Mouse (Mus musculus) ES-E14 (cell line): ENCODE measurements around the gene Mrpl24.

Experiments
- HCFC1 ChIP-seq: IDR thresholded peaks from 2 replicates; pipeline ENCODE4 v1.6.1; 2012; ENCODE audit warnings: low read length, inconsistent platforms, borderline replicate concordance; ENCODE audit not compliant: insufficient read depth
- ZC3H11A ChIP-seq: IDR thresholded peaks from 2 replicates; pipeline ENCODE4 v1.6.1; 2012; ENCODE audit warnings: low read depth, mild to moderate bottlenecking, inconsistent platforms, low read length, borderline replicate concordance
- ZNF384 ChIP-seq: IDR thresholded peaks from 2 replicates; pipeline ENCODE4 v1.6.1; 2012; ENCODE audit warnings: low read depth, low read length, inconsistent platforms

GRCm38 (mm10) chr3:87903821-87904220, 15.5 kb upstream of the Mrpl24 start:
- TF ChIP-seq HCFC1, result no peak
- no peak for TF ChIP-seq ZNF384
- no peak for TF ChIP-seq ZC3H11A
